Mouse (Mus musculus) midbrain, postnatal 0 days (tissue): ENCODE results near the gene Lingo3. TPM values are rescaled to one million over a fixed set of nuclear protein-coding genes. Genes with fewer than 3 reads are reported as not detected.
A peak's percentile ranks its signal among the peaks of the same experiment; 100 is the strongest.

Experiments used
- ATAC-seq: fragments of 200-750 bp; cut with Nextera tagmentation; 2 replicates; pipeline ENCODE4 v1.8.0; 2017; ENCODE audit warnings: moderate number of reproducible peaks, mild to moderate bottlenecking, moderate TSS enrichment, moderate library complexity; ENCODE audit not compliant: low FRiP score
- DNase-seq: peaks from one replicate; pipeline ENCODE4 v3.0.0-alpha.2; 2015; ENCODE audit warnings: low spot score
- H3K27ac ChIP-seq: fragments of 300-500 bp; sonication (generic); 2 replicates; pipeline ENCODE4 v1.5.1; 2014; ENCODE audit warnings: low read depth, mild to moderate bottlenecking, low read length, mixed read lengths
- H3K27me3 ChIP-seq: fragments of 300-500 bp; sonication (generic); 2 replicates; pipeline ENCODE4 v1.6.1; 2014; ENCODE audit warnings: low read length, control low read depth, mixed read lengths; ENCODE audit not compliant: insufficient read depth
- H3K36me3 ChIP-seq: fragments of 300-500 bp; sonication (generic); 2 replicates; pipeline ENCODE4 v1.6.1; 2014; ENCODE audit warnings: low read length, control low read depth, mixed read lengths; ENCODE audit not compliant: insufficient read depth
- H3K4me1 ChIP-seq: fragments of 300-500 bp; sonication (generic); 2 replicates; pipeline ENCODE4 v1.6.1; 2014; ENCODE audit warnings: mild to moderate bottlenecking, control low read depth, antibody characterized with exemption, low read length, mixed read lengths; ENCODE audit not compliant: insufficient read depth
- H3K4me2 ChIP-seq: fragments of 300-500 bp; sonication (generic); 2 replicates; pipeline ENCODE4 v1.6.1; 2014; ENCODE audit warnings: low read depth, mild to moderate bottlenecking, low read length, mixed read lengths; ENCODE audit not compliant: poor library complexity, severe bottlenecking
- H3K4me3 ChIP-seq: fragments of 300-500 bp; sonication (generic); 2 replicates; pipeline ENCODE4 v1.5.1; 2014; ENCODE audit warnings: low read depth, mild to moderate bottlenecking, low read length, moderate library complexity
- H3K9ac ChIP-seq: fragments of 300-500 bp; sonication (generic); replicated peaks from 2 replicates; pipeline ENCODE4 v1.6.1; 2014; ENCODE audit warnings: mild to moderate bottlenecking, low read length, moderate library complexity, mixed read lengths; ENCODE audit not compliant: poor library complexity, severe bottlenecking
- H3K9me3 ChIP-seq: fragments of 300-500 bp; sonication (generic); 2 replicates; pipeline ENCODE4 v1.6.1; 2016; ENCODE audit warnings: low read length, control low read depth
- CTCF ChIP-seq: IDR thresholded peaks from 2 replicates; pipeline ENCODE4 v1.5.1; 2016; ENCODE audit warnings: antibody characterized with exemption, mild to moderate bottlenecking
- WGBS: fragments of 180-500 bp; shearing (Covaris S2); extraction: QIAGEN DNeasy Blood & Tissue Kit; methylation state at CpG from one replicate; pipeline ENCODE4 v1.1.7; 2014; 5-methylcytosine and 5-hydroxymethylcytosine counted together
- polyA plus RNA-seq: library from polyadenylated mRNA; unstranded; fragments of >200 nt; fragmentation: Nextera tagmentation; extraction: Ambion mirVana; gene quantifications from 2 replicates; pipeline ENCODE4 v1.2.1, GENCODE M21; 2015
- total RNA-seq: library from RNA; depleted of rRNA; stranded (reverse); fragments of >200 nt; gene quantifications from 2 replicates; pipeline ENCODE4 v1.2.3, GENCODE M21; 2014

Lingo3 gene
- total and polyA plus RNA-seq, 2 experiments from 2014 or later: 24.4 to 61.0 TPM

DNA sequence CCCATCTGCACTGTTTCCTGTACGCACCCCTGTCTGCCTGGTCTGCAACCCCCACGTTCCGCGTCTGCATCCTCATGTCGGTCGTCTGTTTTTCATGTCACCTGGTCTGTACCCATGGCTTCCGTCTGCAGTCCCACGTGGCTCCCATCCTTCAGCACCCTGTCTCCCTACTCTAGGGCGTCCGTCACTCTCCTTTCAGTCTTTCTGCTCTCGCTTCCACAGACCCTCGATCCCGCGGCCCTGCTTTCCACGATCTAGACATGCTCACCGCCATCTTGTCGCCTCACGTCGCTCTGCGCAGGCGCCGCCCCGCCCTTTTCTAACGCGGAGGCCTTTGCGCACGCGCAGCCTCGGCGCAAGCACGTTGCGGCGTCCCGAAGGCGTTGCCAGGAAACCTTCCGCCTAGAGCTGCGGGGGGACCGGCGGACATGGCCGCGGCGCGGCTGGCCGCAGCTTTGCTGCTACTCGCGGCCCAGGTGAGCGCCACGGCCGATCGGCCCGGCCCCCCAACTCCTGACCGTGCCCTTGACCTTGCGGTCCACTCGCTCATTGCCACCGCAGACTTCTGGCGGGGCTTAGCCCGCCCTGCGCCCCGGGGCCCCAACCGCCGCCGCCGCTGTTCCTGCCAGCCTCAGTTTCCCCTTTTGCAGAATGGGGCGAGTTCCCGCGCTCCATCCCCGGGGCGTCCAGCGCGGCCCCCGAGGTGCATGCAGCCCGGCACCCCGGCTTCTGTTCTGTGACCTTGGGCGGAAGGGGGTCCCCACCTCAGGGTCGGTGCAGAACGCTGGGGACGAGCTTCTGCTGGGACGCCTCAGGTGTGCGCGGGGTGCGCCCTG, 11.3 kb upstream of the Lingo3 start, which contains the start of the genes Lsm7 and Sppl2b:
Lsm7 (minus strand) TSS at position 297 of the 836 bp plus-strand sequence.
Sppl2b (plus strand) TSS at position 363 of the 836 bp plus-strand sequence.
- peak within 1 kb of the TSS; percentile 81 for H3K4me3 ChIP-seq
- peaks cover 19% of the 10 kb centered on the region for H3K4me1 ChIP-seq
- peaks cover 20% of the 10 kb centered on the region for H3K36me3 ChIP-seq
- no peaks in the 10 kb centered on the region for H3K27me3 ChIP-seq
- ATAC-seq: peak; percentile 77
- no peaks in the 10 kb centered on the region for H3K9me3 ChIP-seq
- DNase-seq: peak; percentile 96
- peak within 1 kb of the TSS; percentile 95 for H3K4me2 ChIP-seq
- peak within 1 kb of the TSS; percentile 83 for H3K9ac ChIP-seq
- WGBS: under 1% methylated on average over 78 of the region's 81 CpGs
- H3K27ac ChIP-seq: peak within 1 kb of the TSS; percentile 87
- TF ChIP-seq CTCF: no peak

DNA sequence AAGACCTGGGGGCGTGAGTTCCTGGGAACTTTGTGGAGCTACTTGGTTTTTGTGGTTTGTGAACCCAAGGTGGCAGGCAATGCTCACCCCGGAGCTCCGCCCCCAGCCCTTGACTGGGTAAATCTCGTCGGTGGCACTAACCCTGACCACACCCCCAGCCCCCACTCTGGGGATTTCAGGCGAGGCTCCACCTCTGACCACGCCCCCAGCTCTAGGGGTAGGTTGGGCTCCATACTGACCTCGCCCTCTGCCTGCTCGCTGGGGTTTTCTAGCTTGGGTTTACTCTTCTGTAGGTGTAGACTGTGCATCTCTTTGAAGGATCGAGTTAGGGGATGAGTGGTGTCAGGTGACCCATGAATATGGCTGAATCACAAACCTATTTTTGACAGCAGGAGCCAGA, 4.7 kb upstream of the Lingo3 start:
- no peak overlapping the region for H3K4me3 ChIP-seq
- H3K4me2 ChIP-seq: no peak overlapping the region
- H3K36me3 ChIP-seq: peaks cover 22% of the 10 kb centered on the region
- 0 out of 2 replicates have a peak, but pooled peaks cover 7% of the 10 kb centered on the region for H3K27me3 ChIP-seq
- WGBS: 18% methylated on average over 10 of the region's 10 CpGs
- H3K9ac ChIP-seq: no peak overlapping the region
- DNase-seq (no peak), ATAC-seq (no peak)
- no peaks in the 10 kb centered on the region for H3K4me1 ChIP-seq
- H3K27ac ChIP-seq: no peak overlapping the region
- H3K9me3 ChIP-seq: no peaks in the 10 kb centered on the region
- no peak for TF ChIP-seq CTCF

DNA sequence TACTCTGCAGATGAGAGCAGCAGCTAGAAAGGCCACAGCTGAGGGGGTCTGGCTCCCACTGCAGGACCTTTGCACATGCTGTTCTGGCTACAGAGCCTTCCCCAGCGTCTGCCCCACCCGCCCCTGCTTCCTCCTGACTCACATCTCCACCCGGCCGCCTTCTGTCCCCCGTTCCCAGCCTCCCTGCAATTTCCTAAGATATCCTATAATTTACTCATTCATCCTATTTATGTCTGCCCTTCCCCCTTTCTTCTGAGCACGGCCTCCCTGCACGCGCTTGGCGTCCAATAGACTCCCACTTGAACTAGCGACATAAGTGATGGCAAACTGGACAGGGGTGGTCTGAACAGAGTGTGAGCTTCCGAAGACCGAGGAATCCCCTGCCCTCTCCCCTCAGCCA, 1.9 kb upstream of the Lingo3 start:
- H3K4me2 ChIP-seq: no peak overlapping the region
- 0 out of 2 replicates have a peak, but pooled peaks cover 2% of the 10 kb centered on the region for H3K36me3 ChIP-seq
- ATAC-seq: no peak
- peaks cover 7% of the 10 kb centered on the region; the same call in 1 of the 2 replicates for H3K27me3 ChIP-seq
- 80% methylated on average over 12 of the region's 12 CpGs for WGBS
- no peak overlapping the region for H3K27ac ChIP-seq
- no peaks in the 10 kb centered on the region for H3K4me1 ChIP-seq
- no peak overlapping the region for H3K9ac ChIP-seq
- no peak for DNase-seq
- no peak overlapping the region for H3K4me3 ChIP-seq
- H3K9me3 ChIP-seq: no peaks in the 10 kb centered on the region
- no peak for TF ChIP-seq CTCF

DNA sequence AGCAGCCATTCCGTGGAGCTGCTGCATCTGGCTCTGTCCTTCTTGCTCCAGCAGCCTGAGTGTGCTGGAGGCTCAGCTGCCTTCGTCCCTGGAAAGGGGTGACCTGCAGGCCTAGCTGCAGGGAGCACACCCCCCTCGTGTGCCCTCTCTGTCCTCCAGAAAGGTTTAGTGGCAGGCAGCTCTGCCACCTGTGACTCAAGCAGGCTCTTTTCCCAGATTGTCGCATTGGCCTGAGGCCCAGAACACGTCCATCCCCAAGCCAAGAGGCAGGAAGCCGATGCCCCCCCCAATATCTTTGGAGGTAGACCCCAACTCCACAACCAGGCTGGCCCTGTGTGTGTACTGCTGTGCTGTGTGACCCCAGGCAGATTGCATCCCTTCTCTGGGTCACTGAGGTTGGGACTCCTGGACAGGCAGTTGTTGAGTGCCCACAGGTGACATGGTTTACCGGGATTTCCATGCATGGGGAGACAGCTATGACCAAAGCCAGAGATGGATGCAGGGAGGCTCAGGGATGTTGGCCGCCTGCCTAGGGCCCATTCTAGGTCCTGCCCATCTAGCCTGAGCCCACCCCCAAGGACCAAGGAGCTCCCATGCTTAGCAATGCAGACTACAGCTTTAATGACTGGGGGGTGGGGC, 1.3 kb upstream of the Lingo3 start:
- H3K9me3 ChIP-seq: no peaks in the 10 kb centered on the region
- no peak overlapping the region for H3K4me2 ChIP-seq
- no peak overlapping the region for H3K27ac ChIP-seq
- 0 out of 2 replicates have a peak, but pooled peaks cover 2% of the 10 kb centered on the region for H3K36me3 ChIP-seq
- no peaks in the 10 kb centered on the region for H3K4me1 ChIP-seq
- DNase-seq (no peak), ATAC-seq (no peak)
- H3K4me3 ChIP-seq: no peak overlapping the region
- H3K27me3 ChIP-seq: peaks cover 7% of the 10 kb centered on the region; the same call in 1 of the 2 replicates
- H3K9ac ChIP-seq: no peak overlapping the region
- TF ChIP-seq CTCF: no peak
- WGBS: 51% methylated on average over 8 of the region's 8 CpGs

DNA sequence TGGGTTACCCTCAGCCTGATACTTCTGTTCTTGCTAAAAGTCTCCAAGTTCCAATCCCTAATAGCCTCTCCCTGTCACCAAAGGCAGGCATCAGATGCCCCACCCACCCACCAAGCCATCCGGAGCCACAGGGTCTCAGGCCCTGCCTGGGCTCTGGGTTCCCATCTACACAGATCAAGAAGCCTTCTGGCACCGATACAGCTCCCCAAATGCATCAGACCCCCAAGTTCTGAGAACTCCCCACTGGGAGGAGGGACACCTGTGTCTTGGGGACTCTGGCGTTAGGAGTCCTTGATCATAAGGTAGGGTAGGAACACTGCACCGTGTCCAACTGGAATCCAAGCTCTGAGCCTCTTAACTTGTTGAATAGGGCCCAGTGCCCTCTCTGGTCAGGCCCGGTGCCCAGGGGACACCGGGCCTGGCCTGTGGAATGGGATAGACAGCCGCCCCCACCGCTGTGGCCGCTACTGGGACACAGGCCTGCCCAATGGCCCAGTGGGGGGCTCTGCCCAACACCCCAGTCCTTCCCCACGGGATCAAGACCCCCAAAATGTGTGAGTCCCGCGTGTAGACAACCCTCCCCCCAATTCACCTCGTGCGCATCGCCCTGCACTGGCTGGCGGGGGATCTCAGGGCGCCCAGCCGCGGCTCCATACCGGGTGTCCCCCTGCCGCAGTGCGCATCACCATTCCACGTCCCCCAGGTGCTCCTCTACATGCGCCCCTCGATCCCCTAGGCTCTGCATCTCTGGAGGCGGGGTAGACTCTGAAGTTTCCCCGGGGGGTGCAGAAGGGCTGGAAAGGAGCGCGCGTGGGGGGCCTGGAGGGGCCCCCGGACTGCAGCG, 530 bp downstream of the Lingo3 start:
- Histone ChIP-seq H3K36me3 (no peaks in the 10 kb centered on the region), H3K27ac (no peak overlapping the region), H3K9me3 (no peaks in the 10 kb centered on the region), H3K9ac (peak overlapping the region; percentile 86), H3K4me1 (no peaks in the 10 kb centered on the region), H3K4me2 (peak overlapping the region; percentile 86), H3K4me3 (peak overlapping the region; percentile 70), H3K27me3 (peaks cover 7% of the 10 kb centered on the region; the same call in 1 of the 2 replicates)
- ATAC-seq (peak; percentile 45), DNase-seq (no peak)
- no peak for TF ChIP-seq CTCF
- WGBS: 6% methylated on average over 31 of the region's 32 CpGs
